Mouse (Mus musculus): ENCODE data around the gene Crb1. TPM values are rescaled to one million over a fixed set of nuclear protein-coding genes. Genes with fewer than 3 reads are reported as not detected.
A peak's percentile ranks its signal among the peaks of the same experiment; 100 is the strongest.
"Not testable (repeated sequence)": the region's sequence is repeated elsewhere in the genome, so short reads cannot be mapped to it uniquely, and the experiment has no call there.

Gene Crb1
- 1.2 and 1.4 TPM in 2 replicates for polyA plus RNA-seq (2015; fragmentation: Nextera tagmentation; extraction: Ambion mirVana)

- peak within 1 kb of the TSS; percentile 31 for H3K4me3 ChIP-seq (ENCODE audit: low read length)
- H3K9me3 ChIP-seq (ENCODE audit: control insufficient read depth, low read length) = no peaks in the 10 kb centered on the region
- H3K4me1 ChIP-seq (ENCODE audit: control insufficient read depth, insufficient read depth, low read depth, low read length) = peaks cover 9% of the 10 kb centered on the region
- H3K9ac ChIP-seq (ENCODE audit: low read depth, low read length) = peak within 1 kb of the TSS; percentile 11
- 0 out of 2 replicates have a peak within 1 kb of the TSS, but pooled peaks have one; percentile 5 for H3K27ac ChIP-seq (ENCODE audit: low read depth, low read length)
- no peaks in the 10 kb centered on the region for H3K36me3 ChIP-seq (ENCODE audit: control insufficient read depth, insufficient read depth, low read length)
- peak; percentile 88 for ATAC-seq
- 9% methylated on average over 5 of the region's 5 CpGs for WGBS
- H3K4me2 ChIP-seq (ENCODE audit: low read length) = peak within 1 kb of the TSS; percentile 41
- H3K27me3 ChIP-seq (replicated peaks; ENCODE audit: control insufficient read depth, insufficient read depth, low read length) = no peaks in the 10 kb centered on the region
These were observed at the start of gene Crb1 for GRCm38 (mm10) chr1:139376638-139377286. Gene Crb1 (minus strand): TSS chr1:139377100.

GRCm38 (mm10) chr1:139425006-139425405, 48.1 kb upstream of the Crb1 start:
- H3K4me3 ChIP-seq (ENCODE audit: low read length) = peak overlapping the region; percentile 32
- no peaks in the 10 kb centered on the region for H3K9me3 ChIP-seq (ENCODE audit: control insufficient read depth, low read length)
- peak overlapping the region; percentile 58 for H3K4me2 ChIP-seq (ENCODE audit: low read length)
- H3K27me3 ChIP-seq (replicated peaks; ENCODE audit: control insufficient read depth, insufficient read depth, low read length) = no peaks in the 10 kb centered on the region
- peaks cover 6% of the 10 kb centered on the region for H3K36me3 ChIP-seq (ENCODE audit: control insufficient read depth, insufficient read depth, low read length)
- H3K9ac ChIP-seq (ENCODE audit: low read depth, low read length) = no peak overlapping the region; the same call in 1 of the 2 replicates
- ATAC-seq = no peak
- no peak overlapping the region for H3K27ac ChIP-seq (ENCODE audit: low read depth, low read length)
- H3K4me1 ChIP-seq (ENCODE audit: control insufficient read depth, insufficient read depth, low read depth, low read length) = peaks cover 33% of the 10 kb centered on the region
- WGBS = 26% methylated on average over 3 of the region's 3 CpGs

GRCm38 (mm10) chr1:139423931-139424330, 47.0 kb upstream of the Crb1 start:
- 42% methylated on average over 10 of the region's 10 CpGs for WGBS
- ATAC-seq = no peak
- no peaks in the 10 kb centered on the region for H3K9me3 ChIP-seq (ENCODE audit: control insufficient read depth, low read length)
- peaks cover 33% of the 10 kb centered on the region for H3K4me1 ChIP-seq (ENCODE audit: control insufficient read depth, insufficient read depth, low read depth, low read length)
- H3K9ac ChIP-seq (ENCODE audit: low read depth, low read length) = peak overlapping the region; percentile 47; the same call in 1 of the 2 replicates
- peak overlapping the region; percentile 97 for H3K4me3 ChIP-seq (ENCODE audit: low read length)
- H3K27me3 ChIP-seq (replicated peaks; ENCODE audit: control insufficient read depth, insufficient read depth, low read length) = no peaks in the 10 kb centered on the region
- peak overlapping the region; percentile 64 for H3K4me2 ChIP-seq (ENCODE audit: low read length)
- no peak overlapping the region for H3K27ac ChIP-seq (ENCODE audit: low read depth, low read length)
- H3K36me3 ChIP-seq (ENCODE audit: control insufficient read depth, insufficient read depth, low read length) = no peaks in the 10 kb centered on the region

- Histone ChIP-seq H3K36me3 (ENCODE audit: control insufficient read depth, insufficient read depth, low read length) (no peaks in the 10 kb centered on the region), H3K27me3 (replicated peaks; ENCODE audit: control insufficient read depth, insufficient read depth, low read length) (no peaks in the 10 kb centered on the region), H3K4me2 (ENCODE audit: low read length) (peak overlapping the region; percentile 64), H3K4me1 (ENCODE audit: control insufficient read depth, insufficient read depth, low read depth, low read length) (peaks cover 33% of the 10 kb centered on the region), H3K4me3 (ENCODE audit: low read length) (peak overlapping the region; percentile 97), H3K9me3 (ENCODE audit: control insufficient read depth, low read length) (no peaks in the 10 kb centered on the region), H3K27ac (ENCODE audit: low read depth, low read length) (peak overlapping the region; percentile 93; the same call in 1 of the 2 replicates), H3K9ac (ENCODE audit: low read depth, low read length) (peak overlapping the region; percentile 98)
- 18% methylated on average over 10 of the region's 10 CpGs for WGBS
- ATAC-seq = no peak
These were observed 46.0 kb upstream of the Crb1 start for GRCm38 (mm10) chr1:139422941-139423340.

- peaks cover 32% of the 10 kb centered on the region for H3K4me1 ChIP-seq (ENCODE audit: control insufficient read depth, insufficient read depth, low read depth, low read length)
- peak within 1 kb of the TSS; percentile 64 for H3K4me2 ChIP-seq (ENCODE audit: low read length)
- 0% methylated on average over 47 of the region's 88 CpGs for WGBS
- H3K27ac ChIP-seq (ENCODE audit: low read depth, low read length) = peak within 1 kb of the TSS; percentile 93
- H3K9me3 ChIP-seq (ENCODE audit: control insufficient read depth, low read length) = no peaks in the 10 kb centered on the region
- H3K9ac ChIP-seq (ENCODE audit: low read depth, low read length) = peak within 1 kb of the TSS; percentile 98
- H3K4me3 ChIP-seq (ENCODE audit: low read length) = peak within 1 kb of the TSS; percentile 97
- H3K27me3 ChIP-seq (replicated peaks; ENCODE audit: control insufficient read depth, insufficient read depth, low read length) = no peaks in the 10 kb centered on the region
- H3K36me3 ChIP-seq (ENCODE audit: control insufficient read depth, insufficient read depth, low read length) = no peaks in the 10 kb centered on the region
- ATAC-seq = peak; percentile 98
These were observed 45.2 kb upstream of the Crb1 start, which contains the start of gene Zbtb41 for GRCm38 (mm10) chr1:139421875-139422791. Gene Zbtb41 (plus strand): TSS chr1:139422288.

- Histone ChIP-seq H3K36me3 (ENCODE audit: control insufficient read depth, insufficient read depth, low read length) (no peaks in the 10 kb centered on the region), H3K9ac (ENCODE audit: low read depth, low read length) (peak overlapping the region; percentile 98), H3K4me1 (ENCODE audit: control insufficient read depth, insufficient read depth, low read depth, low read length) (peaks cover 28% of the 10 kb centered on the region), H3K4me3 (ENCODE audit: low read length) (peak overlapping the region; percentile 97), H3K27ac (ENCODE audit: low read depth, low read length) (no peak overlapping the region), H3K4me2 (ENCODE audit: low read length) (peak overlapping the region; percentile 64), H3K9me3 (ENCODE audit: control insufficient read depth, low read length) (no peaks in the 10 kb centered on the region), H3K27me3 (replicated peaks; ENCODE audit: control insufficient read depth, insufficient read depth, low read length) (no peaks in the 10 kb centered on the region)
- WGBS = 4% methylated on average over 8 of the region's 8 CpGs
- ATAC-seq = no peak
These were observed 44.6 kb upstream of the Crb1 start for GRCm38 (mm10) chr1:139421521-139421874.

- WGBS = 87% methylated on average over 3 of the region's 3 CpGs
- H3K27ac ChIP-seq (ENCODE audit: low read depth, low read length) = no peak overlapping the region
These were observed 36.6 kb upstream of the Crb1 start for GRCm38 (mm10) chr1:139413465-139413864.

GRCm38 (mm10) chr1:139412365-139412764, 35.5 kb upstream of the Crb1 start:
- ATAC-seq; H3K4me2 ChIP-seq (ENCODE audit: low read length); H3K36me3 ChIP-seq (ENCODE audit: control insufficient read depth, insufficient read depth, low read length); H3K9ac ChIP-seq (ENCODE audit: low read depth, low read length); H3K27ac ChIP-seq (ENCODE audit: low read depth, low read length); H3K4me1 ChIP-seq (ENCODE audit: control insufficient read depth, insufficient read depth, low read depth, low read length); H3K27me3 ChIP-seq (replicated peaks; ENCODE audit: control insufficient read depth, insufficient read depth, low read length); H3K9me3 ChIP-seq (ENCODE audit: control insufficient read depth, low read length); H3K4me3 ChIP-seq (ENCODE audit: low read length): not testable (repeated sequence)
- WGBS = 85% methylated on average over 2 of the region's 2 CpGs

More at GRCm38 (mm10) chr1:139413465-139413864, 36.6 kb upstream of the Crb1 start:
- H3K27me3 ChIP-seq (replicated peaks; ENCODE audit: control insufficient read depth, insufficient read depth, low read length) = no peaks in the 10 kb centered on the region
- H3K9me3 ChIP-seq (ENCODE audit: control insufficient read depth, low read length) = no peaks in the 10 kb centered on the region
- no peak for ATAC-seq
- H3K4me3 ChIP-seq (ENCODE audit: low read length) = no peak overlapping the region
- H3K9ac ChIP-seq (ENCODE audit: low read depth, low read length) = no peak overlapping the region
- H3K4me1 ChIP-seq (ENCODE audit: control insufficient read depth, insufficient read depth, low read depth, low read length) = no peaks in the 10 kb centered on the region
- no peak overlapping the region for H3K4me2 ChIP-seq (ENCODE audit: low read length)
- H3K36me3 ChIP-seq (ENCODE audit: control insufficient read depth, insufficient read depth, low read length) = no peaks in the 10 kb centered on the region

- Histone ChIP-seq H3K4me3 (ENCODE audit: low read length) (no peak overlapping the region), H3K9ac (ENCODE audit: low read depth, low read length) (no peak overlapping the region), H3K36me3 (ENCODE audit: control insufficient read depth, insufficient read depth, low read length) (no peaks in the 10 kb centered on the region), H3K27me3 (replicated peaks; ENCODE audit: control insufficient read depth, insufficient read depth, low read length) (no peaks in the 10 kb centered on the region), H3K27ac (ENCODE audit: low read depth, low read length) (no peak overlapping the region), H3K9me3 (ENCODE audit: control insufficient read depth, low read length) (no peaks in the 10 kb centered on the region), H3K4me2 (ENCODE audit: low read length) (no peak overlapping the region), H3K4me1 (ENCODE audit: control insufficient read depth, insufficient read depth, low read depth, low read length) (no peaks in the 10 kb centered on the region)
- 63% methylated on average over 5 of the region's 5 CpGs for WGBS
- no peak for ATAC-seq
These were observed 30.8 kb upstream of the Crb1 start for GRCm38 (mm10) chr1:139407701-139408100.
